Mouse (Mus musculus) liver, adult 2 months (tissue): ENCODE results near the gene Rbm39. TPM values are rescaled to one million over a fixed set of nuclear protein-coding genes. Genes with fewer than 3 reads are reported as not detected.
A peak's percentile ranks its signal among the peaks of the same experiment; 100 is the strongest.
"Not testable (repeated sequence)": the region's sequence is repeated elsewhere in the genome, so short reads cannot be mapped to it uniquely, and the experiment has no call there.

Source experiments
- DNase-seq: peaks from one replicate; pipeline ENCODE4 v3.0.0-alpha.2; 2011; ENCODE audit warnings: low read depth, low spot score; ENCODE audit errors: extremely low read depth
- H3K27ac ChIP-seq: fragments of 200-500 bp; replicated peaks from 2 replicates; pipeline ENCODE4 v1.5.1; 2012; ENCODE audit warnings: low read depth, mild to moderate bottlenecking, control low read depth, inconsistent platforms, low read length; ENCODE audit not compliant: insufficient read depth
- H3K27me3 ChIP-seq: fragments of 200-500 bp; 2 replicates; pipeline ENCODE4 v1.6.1; 2012; ENCODE audit warnings: mild to moderate bottlenecking, moderate library complexity, low read length, inconsistent platforms; ENCODE audit not compliant: control insufficient read depth, insufficient read depth
- H3K36me3 ChIP-seq: fragments of 200-500 bp; 2 replicates; pipeline ENCODE4 v1.6.1; 2012; ENCODE audit warnings: low read length, inconsistent platforms; ENCODE audit not compliant: control insufficient read depth, insufficient read depth
- H3K4me1 ChIP-seq: fragments of 200-500 bp; 2 replicates; pipeline ENCODE4 v1.6.1; 2011; ENCODE audit warnings: low read length; ENCODE audit not compliant: control insufficient read depth, insufficient read depth
- H3K4me3 ChIP-seq: fragments of 200-500 bp; 2 replicates; pipeline ENCODE4 v1.5.1; 2011; ENCODE audit warnings: low read depth, mild to moderate bottlenecking, control low read depth, low read length, moderate library complexity; ENCODE audit not compliant: insufficient read depth
- H3K79me2 ChIP-seq: fragments of 200-500 bp; 2 replicates; pipeline ENCODE4 v1.6.1; 2012; ENCODE audit warnings: inconsistent platforms, mild to moderate bottlenecking, low read length, moderate library complexity; ENCODE audit not compliant: control insufficient read depth, insufficient read depth
- H3K9ac ChIP-seq: fragments of 200-500 bp; 2 replicates; pipeline ENCODE4 v1.6.1; 2012; ENCODE audit warnings: low read depth, mild to moderate bottlenecking, control low read depth, inconsistent platforms, low read length
- CTCF ChIP-seq: fragments of 200-500 bp; IDR thresholded peaks from 2 replicates; pipeline ENCODE4 v1.5.1; 2011; ENCODE audit warnings: low read depth, low read length, control low read depth
- POLR2A ChIP-seq: fragments of 200-500 bp; IDR thresholded peaks from 2 replicates; pipeline ENCODE4 v1.6.1; 2011; ENCODE audit warnings: low read length, control low read depth; ENCODE audit not compliant: insufficient read depth; ENCODE audit errors: extremely low read depth
- WGBS: fragments of 180-500 bp; shearing (Covaris S2); methylation state at CpG from one replicate; pipeline ENCODE4 v1.1.7; 2018; 5-methylcytosine and 5-hydroxymethylcytosine counted together
- polyA plus RNA-seq: library from polyadenylated mRNA; depleted of rRNA; stranded (reverse); fragments of >200 nt; gene quantifications from 2 replicates; pipeline ENCODE4 v1.2.3, GENCODE M21; 2012
- total RNA-seq: library from RNA; depleted of rRNA; stranded (reverse); fragments of >200 nt; gene quantifications from 2 replicates; pipeline ENCODE4 v1.2.3, GENCODE M21; 2014

Gene Rbm39
- total and polyA plus RNA-seq, 2 experiments: 19.9 to 219 TPM

DNA sequence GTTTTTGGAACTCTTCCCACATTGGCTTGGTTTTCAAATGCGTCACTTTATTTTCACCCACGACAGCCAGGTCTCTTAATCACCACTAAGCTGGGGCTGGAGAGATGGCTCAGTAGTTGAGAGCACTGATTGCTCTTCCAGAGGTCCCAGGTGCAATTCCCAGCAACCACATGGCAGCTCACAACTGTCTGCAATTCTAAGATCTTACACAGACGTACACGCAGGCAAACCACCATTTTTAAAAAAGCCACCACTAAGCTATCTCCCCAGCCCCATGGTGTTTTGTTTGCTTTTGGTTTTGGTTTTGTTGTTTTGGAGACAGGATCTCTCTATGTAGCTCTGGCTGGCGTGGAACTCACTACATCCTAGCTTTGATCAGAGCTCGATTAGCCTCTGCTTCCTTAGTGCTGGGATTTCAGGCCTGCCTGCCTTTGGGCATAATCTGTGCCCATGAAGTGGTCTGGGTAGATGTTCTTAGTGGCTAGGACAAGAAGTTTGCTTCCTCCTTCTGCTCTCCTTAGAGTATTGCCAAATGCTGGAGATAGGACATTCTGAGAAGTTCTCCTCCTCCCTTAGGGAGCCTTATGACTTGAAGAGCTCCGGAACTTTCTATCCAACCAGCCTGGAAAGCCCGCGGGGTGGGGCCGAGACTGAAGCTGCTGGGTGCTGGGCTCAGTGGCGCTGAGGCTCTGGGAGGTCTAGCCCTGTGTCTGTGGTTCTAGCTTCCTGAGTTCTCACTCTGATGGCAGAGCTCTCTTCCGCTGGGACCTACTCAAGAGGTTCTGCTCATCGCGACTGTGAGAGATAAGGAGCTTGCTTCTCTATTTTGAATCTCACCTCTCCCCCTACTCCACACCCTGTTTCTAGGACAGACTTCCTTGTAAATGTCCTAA lies 10.2 kb upstream of the Rbm39 start:
- 76% methylated on average over 14 of the region's 14 CpGs for WGBS
- Histone ChIP-seq H3K9ac (no peak overlapping the region), H3K4me3 (no peak overlapping the region), H3K27ac (peak overlapping the region; percentile 66), H3K4me1 (peaks cover 4% of the 10 kb centered on the region; the same call in 1 of the 2 replicates), H3K36me3 (no peaks in the 10 kb centered on the region), H3K79me2 (no peaks in the 10 kb centered on the region), H3K27me3 (no peaks in the 10 kb centered on the region)
- no peak for TF ChIP-seq POLR2A
- TF ChIP-seq CTCF: no peak
- no peak for DNase-seq

DNA sequence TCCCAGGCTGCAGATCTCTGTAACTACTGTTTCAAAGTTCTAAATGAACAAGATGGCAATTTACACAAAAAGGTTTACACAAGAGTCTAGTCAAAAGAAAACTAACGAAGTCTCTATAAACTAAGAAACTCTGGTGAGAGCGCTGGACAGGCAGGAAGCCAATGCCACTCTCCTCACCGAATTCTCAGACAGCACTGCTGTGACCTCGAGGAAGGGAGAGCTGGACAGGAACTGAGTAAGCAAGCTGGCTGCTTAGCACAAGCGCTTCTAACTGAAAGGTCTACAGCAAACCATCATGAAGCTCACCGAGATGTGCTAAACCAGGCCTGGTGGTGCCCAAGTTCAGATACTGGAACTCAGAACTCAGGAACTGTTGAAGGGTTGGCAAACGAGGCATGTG lies 9.2 kb upstream of the Rbm39 start:
- H3K4me1 ChIP-seq, H3K79me2 ChIP-seq, H3K27me3 ChIP-seq, DNase-seq, H3K36me3 ChIP-seq, H3K4me3 ChIP-seq, H3K9ac ChIP-seq: not testable (repeated sequence)
- 72% methylated on average over 7 of the region's 7 CpGs for WGBS
- H3K27ac ChIP-seq: peak overlapping the region; percentile 66; the same call in 1 of the 2 replicates

DNA sequence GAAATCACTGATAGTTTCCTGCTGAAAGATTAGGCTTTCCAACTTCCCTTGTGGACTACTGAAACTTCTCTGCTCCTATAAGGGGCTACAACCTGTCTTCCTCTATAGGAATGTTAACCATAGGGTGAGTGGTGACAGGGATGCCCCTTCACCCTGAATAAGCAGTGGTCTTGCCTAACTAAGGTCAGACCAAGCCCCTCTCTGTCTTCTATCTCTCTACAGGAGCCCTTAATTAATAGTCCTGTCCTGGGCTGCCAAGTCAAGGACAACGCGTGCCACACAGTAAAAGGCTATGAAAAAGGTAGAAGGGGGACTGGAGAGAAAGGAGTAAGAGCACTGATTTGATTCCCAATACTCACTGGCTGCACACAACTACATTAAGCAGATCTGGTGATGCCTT lies 1.6 kb upstream of the Rbm39 start:
- Histone ChIP-seq H3K36me3 (peaks cover 12% of the 10 kb centered on the region), H3K9ac (no peak overlapping the region), H3K27me3 (no peaks in the 10 kb centered on the region), H3K79me2 (peaks cover 12% of the 10 kb centered on the region), H3K4me1 (peaks cover 12% of the 10 kb centered on the region), H3K27ac (no peak overlapping the region; the same call in 1 of the 2 replicates), H3K4me3 (no peak overlapping the region)
- whole genome bisulfite sequencing: 77% methylated on average over 2 of the region's 2 CpGs
- DNase-seq: no peak
- TF ChIP-seq POLR2A (no peak), CTCF (no peak)

DNA sequence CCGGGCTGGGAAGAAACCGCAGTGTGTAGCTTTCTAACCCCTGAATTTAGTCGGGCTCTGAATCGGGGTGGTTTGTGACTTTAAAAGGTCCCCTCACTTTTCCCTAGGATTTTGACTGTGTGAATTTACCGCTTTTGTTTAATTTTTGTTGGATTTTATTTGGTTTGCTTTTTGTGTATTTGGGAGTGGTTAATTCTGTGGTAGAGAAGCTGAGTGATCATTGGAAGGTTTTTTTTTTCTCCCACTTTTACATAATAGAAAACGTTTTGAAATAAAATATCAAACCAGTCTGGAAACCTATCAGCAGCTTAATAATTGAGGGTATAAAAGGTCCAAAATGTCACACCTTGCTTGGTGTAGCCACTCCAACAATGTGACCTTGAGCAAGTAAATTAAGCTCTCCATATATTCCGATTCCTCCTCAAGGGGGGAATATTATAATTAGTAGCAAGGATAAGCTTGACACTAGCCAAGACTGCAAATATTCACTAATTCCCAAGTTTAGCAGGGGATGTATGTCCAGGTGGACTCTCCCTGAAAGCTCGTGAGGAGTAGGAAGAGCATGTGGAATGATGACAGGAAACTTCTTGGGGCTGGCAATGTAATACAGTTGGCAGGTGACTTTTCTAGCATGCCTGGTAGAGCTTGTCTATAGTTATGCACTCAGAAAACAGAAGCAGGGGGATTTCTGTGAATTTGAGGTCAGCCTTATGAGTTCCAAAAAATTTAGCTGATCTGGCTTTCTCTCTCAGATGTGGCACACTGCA lies 969 bp upstream of the Rbm39 start:
- H3K36me3 ChIP-seq: peaks cover 14% of the 10 kb centered on the region
- DNase-seq: peak; percentile 43
- WGBS: 1% methylated on average over 8 of the region's 8 CpGs

DNA sequence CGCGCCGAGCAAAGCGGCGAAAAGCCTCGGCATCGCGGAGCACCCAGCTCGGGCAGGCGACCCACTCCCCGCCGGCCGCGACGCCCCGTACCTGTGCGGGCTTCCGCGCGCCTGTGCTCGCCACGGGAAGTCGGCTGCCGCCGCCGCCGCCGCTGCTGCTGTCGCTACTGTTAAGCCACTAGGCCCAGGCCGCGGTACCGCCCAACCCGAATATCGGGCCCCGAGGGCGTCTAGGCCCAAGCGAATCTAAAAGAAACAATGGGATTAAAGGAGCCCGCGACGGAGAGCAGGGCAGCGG lies 293 bp downstream of the Rbm39 start:
- under 1% methylated on average over 41 of the region's 41 CpGs for WGBS
- Histone ChIP-seq H3K36me3 (peaks cover 19% of the 10 kb centered on the region), H3K27me3 (no peaks in the 10 kb centered on the region), H3K79me2 (peaks cover 12% of the 10 kb centered on the region), H3K4me1 (peaks cover 12% of the 10 kb centered on the region), H3K4me3 (peak overlapping the region; percentile 98), H3K27ac (peak overlapping the region; percentile 99), H3K9ac (peak overlapping the region; percentile 98)
- DNase-seq: no peak
- TF ChIP-seq POLR2A (no peak), CTCF (no peak)

More for the DNA sequence above, 969 bp upstream of the Rbm39 start:
- Histone ChIP-seq H3K4me3 (peak overlapping the region; percentile 72), H3K4me1 (peaks cover 12% of the 10 kb centered on the region), H3K9ac (peak overlapping the region; percentile 72), H3K79me2 (peaks cover 12% of the 10 kb centered on the region), H3K27me3 (no peaks in the 10 kb centered on the region), H3K27ac (peak overlapping the region; percentile 90)
- TF ChIP-seq CTCF: no peak
- no peak for TF ChIP-seq POLR2A
